Mouse (Mus musculus) MEL-GATA-1-ER (cell line): ENCODE data around the gene Rapgef6.
"Not testable (repeated sequence)": the region's sequence is repeated elsewhere in the genome, so short reads cannot be mapped to it uniquely, and the experiment has no call there.

Experiments
- DNase-seq: peaks from one replicate; pipeline ENCODE4 v3.0.0-alpha.2; 2012; ENCODE audit warnings: low read depth; ENCODE audit errors: extremely low read depth

The Rapgef6 gene

DNA sequence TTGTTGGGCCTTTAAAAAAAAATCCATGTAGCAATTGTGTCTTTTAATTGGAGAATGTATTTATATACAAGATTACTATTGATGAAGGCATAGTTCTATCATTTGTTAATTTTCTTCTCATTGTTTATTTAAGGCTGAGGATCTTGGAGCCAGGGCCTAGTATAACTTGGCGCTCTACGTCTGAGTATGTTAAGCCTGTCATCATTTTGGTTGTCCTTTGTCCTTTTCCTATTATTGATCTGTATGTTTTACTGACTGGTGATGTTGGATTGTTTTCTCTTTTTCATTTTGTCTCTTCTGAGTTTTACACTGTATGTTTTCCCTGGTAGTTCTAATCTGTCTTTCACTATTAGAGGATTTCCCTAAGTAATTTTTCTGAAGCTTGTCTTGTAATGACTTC lies 52.1 kb downstream of the Rapgef6 start:
- DNase-seq: no peak

DNA sequence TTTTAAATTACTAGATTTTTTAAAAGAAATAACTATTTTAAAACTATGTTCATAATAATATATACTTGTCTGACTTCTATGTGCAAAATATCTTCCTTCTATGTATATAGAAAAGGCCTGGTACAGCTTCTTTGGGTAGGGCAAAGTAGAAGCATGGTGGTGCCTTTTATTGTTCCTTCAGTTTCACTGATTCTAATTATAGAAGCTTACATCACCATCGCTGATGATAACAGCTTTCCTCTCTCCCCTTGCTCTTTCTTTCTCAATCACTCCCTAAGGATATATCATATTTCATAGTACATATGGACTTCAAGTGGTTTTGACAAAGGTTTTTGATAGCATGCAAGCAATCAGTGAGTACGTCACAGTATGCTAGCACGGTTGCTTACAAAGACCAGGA lies 69.9 kb downstream of the Rapgef6 start:
- no peak for DNase-seq

DNA sequence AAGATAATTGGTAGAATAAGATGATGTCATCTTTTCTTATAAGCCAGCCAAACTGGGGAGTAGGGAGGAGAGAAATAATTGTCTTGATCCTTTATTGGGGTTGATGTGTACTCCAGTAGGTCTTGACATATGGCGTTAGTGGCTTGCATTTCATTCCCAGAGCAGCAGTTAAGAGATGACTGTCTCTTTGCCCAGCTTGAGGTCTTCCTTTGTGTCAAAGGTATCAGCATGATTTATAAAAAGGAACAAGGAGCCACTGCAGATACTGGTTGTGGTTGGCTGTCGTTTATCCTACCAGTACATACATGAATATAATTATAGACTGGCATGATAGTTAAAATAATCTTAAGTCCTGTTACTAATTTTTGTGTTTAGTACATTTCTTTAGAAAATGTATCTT lies 71.4 kb downstream of the Rapgef6 start:
- peak; percentile 39 for DNase-seq

DNA sequence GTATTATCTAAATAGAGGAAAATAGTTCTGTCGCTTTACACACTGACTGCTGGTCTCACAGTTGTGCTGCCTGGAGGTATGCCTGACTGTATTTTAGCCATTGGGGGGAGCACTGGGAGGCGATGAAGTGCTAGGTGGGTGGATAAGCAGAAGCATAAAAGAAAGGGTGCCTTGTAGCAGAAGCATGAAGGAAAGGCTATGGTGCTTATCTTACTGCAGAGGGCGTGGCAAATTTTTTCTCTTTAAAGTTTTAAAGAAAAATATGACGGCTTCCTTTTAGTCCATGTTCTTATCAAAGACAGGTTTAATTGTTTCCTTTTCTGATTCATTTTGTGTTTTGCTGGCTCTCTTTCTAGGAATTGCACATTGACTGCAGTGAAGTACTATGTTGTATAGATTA lies 72.4 kb downstream of the Rapgef6 start:
- peak; percentile 81 for DNase-seq

DNA sequence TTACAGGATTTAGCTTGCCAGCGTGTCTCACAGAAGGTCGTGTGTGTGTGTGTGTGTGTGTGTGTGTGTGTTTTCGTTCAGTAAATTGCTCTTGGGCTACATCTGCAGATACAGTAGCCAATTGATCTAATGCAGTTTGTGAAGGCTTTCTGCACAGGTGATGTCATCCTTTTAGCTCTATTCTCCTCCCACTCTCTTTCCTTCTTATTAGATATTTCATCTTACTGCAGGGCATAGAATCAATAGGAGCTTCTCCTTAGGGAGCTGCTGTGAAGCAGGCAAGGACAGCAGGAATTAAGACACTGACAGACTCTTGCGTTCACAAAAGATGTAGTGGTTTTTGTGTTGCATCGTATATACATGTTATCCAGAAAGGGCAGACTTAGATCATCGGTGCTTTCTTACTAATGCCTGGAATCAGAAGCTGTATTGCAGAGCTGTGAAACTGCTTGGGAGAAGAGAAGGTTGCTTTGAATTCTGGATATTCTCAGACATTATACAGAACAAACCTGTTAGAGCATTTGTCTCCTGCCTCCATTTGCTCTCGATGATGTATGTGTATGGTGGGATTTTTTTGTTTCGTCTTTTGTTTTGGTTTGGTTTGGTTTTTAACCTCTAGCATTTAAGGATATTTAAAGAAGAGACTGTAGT lies 73.4 kb downstream of the Rapgef6 start:
- no peak for DNase-seq

DNA sequence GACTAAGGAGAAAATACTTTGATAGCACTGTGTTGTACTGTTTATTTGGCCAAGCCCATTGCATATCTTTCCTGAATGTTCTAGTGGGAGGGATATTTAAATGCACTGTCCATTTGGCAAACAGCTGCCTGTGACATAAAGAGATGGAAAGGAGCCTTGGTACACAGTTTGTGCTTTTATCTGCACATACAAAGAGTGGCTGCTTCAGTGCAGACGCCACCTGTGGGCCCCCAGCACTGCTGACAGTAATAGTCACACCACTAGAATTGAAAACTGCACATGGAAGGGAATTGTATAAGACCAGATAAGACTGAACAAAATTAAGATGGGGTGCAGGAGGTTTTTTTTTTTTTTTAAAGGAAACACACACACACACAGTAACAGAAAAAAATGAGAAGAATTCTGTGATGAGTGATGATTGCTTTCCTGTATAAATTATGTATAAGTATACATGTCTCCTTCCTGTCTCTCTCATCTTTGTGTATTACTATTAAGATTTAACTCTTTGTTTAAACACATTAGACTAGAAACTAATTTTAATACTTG lies 75.3 kb downstream of the Rapgef6 start:
- no peak for DNase-seq

DNA sequence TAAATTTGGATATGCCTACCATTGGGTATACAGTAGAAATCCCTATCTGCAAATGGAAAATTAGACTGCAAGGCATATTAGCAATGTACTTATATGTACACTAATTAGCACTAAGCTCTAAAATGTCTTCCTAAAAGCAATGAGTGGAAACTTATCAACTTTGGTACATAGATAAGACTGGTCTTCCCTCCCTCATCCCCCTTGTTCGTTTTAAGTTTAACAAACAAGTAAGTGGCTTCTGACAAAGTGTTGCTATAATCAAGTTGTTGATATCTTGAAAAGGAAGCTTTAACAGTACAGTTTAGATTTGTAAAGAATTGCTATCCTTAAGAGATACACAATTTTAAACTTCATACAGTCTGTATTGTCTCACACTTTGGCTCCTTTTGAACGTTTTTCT lies 78.5 kb downstream of the Rapgef6 start:
- DNase-seq: no peak

DNA sequence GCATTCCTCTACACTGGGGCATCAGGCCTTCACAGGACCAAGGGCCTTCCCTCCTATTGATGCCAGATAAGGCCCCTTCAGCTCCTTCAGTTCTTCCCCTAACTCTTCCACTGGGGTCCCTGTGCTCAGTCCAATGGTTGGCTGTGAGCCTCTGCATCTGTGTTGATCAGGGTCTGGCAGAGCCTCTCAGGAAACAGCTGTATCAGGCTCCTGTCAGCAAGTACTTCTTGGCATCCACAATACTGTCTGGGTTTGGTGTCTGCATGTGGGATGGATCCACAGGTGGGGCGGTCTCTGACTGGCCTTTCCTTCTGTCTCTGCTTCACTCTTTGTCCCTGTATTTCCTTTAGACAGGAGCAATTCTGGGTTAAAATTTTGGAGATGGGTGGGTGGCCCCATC lies 80.1 kb downstream of the Rapgef6 start:
- not testable (repeated sequence) for DNase-seq

DNA sequence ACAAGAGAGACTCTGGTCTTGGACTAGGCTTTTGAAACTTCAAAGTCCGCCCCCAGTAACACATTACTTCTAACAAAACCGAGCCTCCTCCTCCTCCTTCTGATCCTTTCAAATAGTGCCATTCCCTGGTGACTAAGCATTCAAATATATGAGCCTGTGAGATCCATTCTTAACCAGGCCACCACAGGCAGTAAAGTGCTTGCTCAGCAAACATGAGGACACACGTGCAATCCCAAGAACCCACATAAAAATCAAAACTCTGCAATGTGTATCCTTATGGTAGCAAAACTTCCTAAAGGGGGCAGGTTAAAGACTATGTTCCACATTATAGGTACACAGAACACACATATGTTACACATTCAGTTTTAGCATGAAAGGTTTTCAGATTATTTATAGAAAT lies 81.8 kb downstream of the Rapgef6 start:
- no peak for DNase-seq

DNA sequence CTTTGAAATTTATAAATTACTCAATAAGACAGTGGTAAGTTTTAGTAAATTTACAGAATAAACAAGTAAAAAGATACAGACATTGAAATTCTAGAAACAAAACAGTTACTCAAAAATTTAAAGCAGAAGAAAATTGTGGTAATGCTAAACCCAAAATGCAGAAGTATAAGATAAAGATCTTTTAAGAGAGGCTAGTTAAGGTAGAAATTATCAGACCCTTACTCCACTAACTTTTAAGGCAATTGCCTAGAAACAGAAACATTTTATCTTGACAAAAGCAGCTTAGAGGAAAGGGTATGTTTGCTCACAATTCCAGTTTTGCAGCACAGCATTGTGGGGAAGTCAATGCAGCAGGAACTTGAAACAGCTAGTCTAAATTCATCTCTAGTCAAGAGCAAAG lies 91.0 kb downstream of the Rapgef6 start:
- no peak for DNase-seq

DNA sequence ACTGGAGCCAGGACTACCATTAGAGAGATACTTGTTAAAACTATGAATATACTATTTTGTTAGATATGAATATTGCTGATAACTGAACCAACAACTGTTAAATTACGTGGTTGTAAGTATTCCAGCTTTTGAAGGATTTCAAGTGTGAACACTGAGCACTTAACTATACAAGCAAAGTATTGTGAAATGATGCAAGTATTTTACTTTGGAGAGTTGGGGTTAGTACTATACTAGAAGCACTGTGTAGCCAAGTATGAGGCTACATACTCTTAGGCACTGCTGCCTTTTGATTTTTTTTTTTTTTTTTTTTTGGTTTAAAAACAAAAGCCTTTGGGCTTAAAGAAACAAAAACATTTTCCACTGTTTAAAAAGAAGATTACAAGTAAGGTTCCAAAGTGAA lies 91.9 kb downstream of the Rapgef6 start:
- DNase-seq: no peak

DNA sequence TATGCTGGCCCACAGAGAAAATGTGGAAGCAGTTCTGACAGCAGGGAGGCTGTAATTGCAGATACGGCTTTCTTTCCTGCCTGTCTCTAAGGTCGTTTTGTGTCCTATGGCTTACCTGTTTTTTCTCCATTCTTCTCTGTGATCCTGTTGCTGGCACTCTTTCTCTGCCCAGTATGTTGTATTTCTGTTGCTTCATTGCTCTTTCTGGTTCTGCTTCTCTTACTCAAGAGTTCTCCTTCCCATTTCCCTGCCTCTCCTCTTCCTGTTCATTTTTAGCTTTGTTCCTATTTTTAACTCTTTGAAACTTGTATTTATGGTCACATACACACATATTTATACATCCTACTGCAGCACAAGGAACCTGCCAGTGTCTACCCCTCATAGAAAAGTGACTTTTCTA lies 96.2 kb downstream of the Rapgef6 start:
- DNase-seq: no peak

DNA sequence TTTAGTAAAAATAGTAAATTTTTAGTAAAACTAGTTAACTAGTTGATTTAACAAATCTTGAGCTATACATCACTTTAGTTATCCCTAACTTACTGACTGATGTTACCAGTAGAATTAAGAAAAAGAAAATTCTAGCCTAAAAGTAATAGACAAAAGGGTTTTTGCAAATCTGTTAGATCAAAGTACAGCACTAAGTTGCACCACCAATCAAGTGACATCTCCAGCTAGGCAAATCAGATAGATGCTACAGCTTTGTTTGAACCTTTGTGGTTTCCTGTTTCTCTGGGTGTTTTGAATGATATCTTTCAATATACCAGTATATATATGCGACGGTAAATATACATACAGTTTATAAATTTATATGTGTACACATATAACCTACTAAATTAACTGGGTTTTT lies 99.1 kb downstream of the Rapgef6 start:
- DNase-seq: no peak

DNA sequence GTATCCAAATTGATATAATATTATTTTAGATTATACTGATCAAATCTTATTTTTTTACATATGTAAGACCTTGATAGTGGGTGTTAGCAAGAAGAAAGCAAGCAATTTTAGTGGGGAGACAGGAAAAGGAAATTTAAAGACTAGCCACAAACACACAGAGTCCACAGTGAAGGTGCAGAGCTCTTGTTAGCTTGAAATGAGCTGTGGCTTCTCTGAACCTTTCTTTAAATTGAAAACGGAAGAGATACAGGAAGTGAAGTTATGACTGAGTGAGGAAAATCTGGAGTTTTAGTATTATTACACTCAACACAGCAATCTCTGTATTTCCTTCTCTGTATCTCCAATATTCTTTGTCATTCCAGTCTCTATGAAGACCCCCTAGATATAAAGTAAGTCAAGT lies 104.3 kb downstream of the Rapgef6 start:
- DNase-seq: no peak

DNA sequence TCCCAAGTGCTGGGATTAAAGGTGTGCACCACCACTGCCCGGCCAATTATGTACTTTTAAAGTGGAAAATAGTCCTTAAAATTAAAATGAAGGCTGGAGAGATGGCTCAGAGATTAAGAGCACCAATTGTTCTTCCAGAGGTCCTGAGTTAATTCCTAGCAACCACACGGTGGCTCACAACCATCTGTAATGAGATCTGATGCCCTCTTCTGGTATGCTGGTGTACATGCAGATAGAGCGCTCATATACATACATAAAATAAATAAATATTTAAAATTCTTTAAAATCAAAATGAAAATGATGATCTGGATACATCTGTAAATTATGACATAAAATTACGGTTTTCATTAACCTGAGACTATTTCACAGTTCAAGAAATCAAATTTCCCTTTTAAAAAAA lies 123.8 kb downstream of the Rapgef6 start:
- DNase-seq: no peak

DNA sequence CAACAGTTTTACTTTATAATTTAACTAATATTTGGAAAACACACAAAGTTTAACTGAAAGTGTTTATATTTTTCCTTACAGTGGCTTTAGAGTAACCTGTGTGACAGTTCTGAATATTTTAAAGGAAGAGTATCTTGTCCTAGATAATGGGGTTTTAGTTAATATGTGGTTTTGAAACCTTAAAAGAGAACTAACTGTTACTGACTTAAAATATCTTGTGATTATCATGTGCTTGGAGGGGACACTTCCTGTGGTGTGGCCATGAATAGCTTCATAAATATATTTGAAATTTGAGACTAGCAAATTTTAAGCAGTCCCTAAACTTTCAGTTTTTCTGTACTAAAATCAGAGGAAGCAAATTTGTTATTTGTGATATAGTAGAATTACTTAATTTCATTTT lies 125.9 kb downstream of the Rapgef6 start:
- DNase-seq: peak; percentile 20

DNA sequence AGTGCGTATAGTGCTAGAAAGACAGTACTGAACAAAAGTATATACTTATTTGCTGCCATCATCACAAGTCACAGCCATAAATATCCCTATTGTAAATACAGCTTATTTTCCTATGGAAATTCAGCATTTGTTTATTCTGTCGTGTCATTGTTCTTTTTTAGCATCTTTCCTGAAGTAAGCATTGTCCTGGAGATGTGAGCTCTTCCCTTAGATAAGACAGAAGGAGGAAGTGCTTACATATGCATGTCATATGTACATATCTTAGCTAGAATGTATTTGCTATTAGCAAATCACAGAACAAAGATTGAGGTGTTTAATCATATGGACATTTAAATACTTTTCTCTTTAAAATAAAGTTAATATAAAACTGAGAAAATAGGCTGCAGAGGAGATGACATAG lies 132.8 kb downstream of the Rapgef6 start:
- DNase-seq: no peak

DNA sequence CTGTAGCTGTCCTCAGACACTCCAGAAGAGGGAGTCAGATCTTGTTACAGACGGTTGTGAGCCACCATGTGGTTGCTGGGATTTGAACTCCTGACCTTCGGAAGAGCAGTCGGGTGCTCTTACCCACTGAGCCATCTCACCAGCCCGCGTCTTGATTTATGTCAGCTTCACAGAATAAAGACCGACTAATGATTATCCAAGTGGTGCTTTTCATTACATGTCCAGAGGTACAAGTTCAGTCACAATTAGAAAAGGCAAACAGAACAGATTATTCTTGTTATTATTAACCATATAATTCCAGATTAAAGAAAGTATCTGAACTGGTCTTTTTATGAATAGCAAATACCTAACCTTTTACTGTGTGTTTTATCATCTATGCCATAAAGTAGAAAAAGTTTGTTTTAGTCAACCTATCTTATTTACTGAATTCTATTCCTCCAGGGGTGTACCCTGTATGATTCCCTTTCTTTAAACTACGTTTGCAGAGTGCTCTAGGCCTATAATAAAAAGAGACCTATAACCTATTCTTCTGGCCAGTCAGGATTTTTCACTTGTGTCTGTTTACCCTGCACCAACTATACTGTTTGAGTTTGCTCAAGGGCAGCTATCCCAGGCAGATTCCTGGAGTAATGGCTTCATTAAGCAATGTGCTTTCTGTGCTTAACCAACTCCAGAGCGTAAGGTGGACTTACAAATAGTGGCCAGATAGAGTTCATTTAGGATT lies 151.1 kb downstream of the Rapgef6 start:
- DNase-seq: no peak

DNA sequence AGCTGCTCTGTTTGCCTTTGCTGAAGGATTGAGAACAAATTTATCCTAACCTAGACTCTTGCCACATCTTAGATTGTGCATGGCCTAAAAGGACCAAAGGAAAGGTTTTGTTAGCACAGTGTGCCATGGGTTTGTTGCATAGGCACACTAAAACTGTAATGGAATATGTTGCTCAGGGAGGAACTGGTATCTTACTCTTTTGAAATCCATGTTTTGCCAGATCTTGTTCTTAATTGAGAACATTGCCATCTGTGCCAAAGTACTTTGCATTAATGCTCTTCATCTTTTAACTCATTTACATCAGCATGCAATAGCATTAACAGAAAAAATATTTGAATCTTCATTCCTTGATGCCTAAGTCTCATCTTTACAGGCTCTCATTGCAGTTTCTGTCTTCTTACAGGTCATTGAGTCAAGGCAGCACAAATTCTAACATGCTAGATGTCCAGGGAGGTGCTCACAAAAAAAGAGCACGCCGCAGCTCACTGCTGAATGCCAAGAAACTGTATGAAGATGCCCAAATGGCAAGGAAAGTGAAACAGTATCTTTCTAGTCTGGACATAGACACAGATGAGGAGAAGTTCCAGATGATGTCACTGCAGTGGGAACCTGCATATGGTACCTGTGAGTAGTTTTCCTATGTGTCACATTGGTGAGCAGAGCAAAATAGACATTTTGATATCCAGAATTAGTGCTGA lies 153.3 kb downstream of the Rapgef6 start:
- DNase-seq: no peak

DNA sequence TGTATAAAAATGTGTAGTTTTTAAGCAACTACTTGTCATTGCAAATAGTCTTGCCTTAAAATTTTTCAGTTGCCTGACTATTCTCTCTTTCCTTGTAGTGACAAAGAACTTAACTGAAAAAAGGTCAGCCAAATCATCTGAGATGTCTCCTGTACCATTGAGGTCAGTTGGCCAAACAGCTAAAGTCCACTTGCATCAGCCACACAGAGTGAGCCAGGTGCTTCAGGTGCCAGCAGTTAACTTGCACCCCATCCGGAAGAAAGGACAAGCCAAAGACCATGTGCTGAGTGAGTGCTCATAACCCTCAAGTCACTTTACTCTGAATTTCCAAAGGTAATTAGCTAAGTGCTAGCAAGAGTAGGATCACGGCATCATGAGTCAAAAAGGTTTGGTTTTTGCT lies 156.5 kb downstream of the Rapgef6 start:
- DNase-seq: no peak

DNA sequence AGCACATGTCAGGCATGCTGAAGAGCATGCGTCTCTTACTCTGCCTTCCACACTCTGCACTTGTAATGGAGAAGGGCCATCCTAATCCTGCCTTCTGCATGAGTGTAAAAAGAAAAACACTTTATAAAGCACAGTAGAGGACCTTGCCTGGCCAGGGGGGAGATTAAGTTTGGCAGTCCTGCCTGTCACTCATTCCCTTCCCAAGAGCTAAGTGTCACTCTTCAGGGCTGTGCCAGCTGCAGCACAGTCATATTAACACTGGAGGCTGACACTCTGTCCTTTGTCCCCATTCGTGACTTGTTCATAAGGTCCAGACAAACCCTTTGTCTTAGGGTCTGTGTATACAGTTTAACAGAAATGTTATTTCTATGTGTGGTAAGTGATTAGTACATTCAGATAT lies 162.2 kb downstream of the Rapgef6 start:
- no peak for DNase-seq

DNA sequence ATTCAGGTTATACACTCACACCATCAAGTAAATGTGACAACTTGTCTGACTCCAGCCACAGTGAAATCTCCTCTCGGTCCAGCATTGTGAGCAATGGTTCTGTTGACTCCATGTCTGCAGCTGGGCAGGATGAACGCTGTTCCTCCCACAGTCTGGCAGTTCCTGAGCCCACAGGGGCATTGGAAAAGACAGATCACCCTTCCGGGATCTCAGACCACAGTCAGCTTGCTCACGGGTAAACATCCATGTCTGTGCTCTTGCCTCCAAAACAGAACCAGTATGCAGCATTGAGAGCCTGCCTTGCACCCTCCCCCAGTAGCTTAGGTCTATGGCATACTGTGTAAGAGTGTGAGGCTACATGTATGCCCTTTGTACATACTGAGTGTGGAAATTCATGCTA lies 167.5 kb downstream of the Rapgef6 start:
- no peak for DNase-seq
